Comparison of ENCODE assay signal across 8 mouse cellular contexts in genomic region chr3:101506179-101506578, GRCm38 (mm10).
DNase-seq lines count a peak whose midpoint lies in the region; ATAC-seq lines count a peak whose summit lies in the region.

No protein-coding gene starts in this region.

- H3K4me3 ChIP-seq in heart, embryonic 11.5 days (ENCODE audit: low read depth, low read length): no peak overlapping the region
- no peak overlapping the region for H3K4me3 ChIP-seq in kidney, embryonic 15.5 days (replicated peaks)
- H3K4me3 ChIP-seq in limb, embryonic 15.5 days: no peak overlapping the region

- 0 out of 2 replicates have a peak, but pooled peaks have one; percentile 48 for ATAC-seq in erythroblast, adult 5-6 weeks (replicated peaks; ENCODE audit: low FRiP score, poor library complexity, severe bottlenecking)
- no peak for ATAC-seq in heart, embryonic 11.5 days (replicated peaks; ENCODE audit: insufficient number of reproducible peaks, low FRiP score, low TSS enrichment)
- ATAC-seq in kidney, embryonic 15.5 days (replicated peaks; ENCODE audit: low FRiP score): peak; percentile 82
- peak; percentile 62 for ATAC-seq in limb, embryonic 15.5 days (ENCODE audit: insufficient number of reproducible peaks, low FRiP score, low TSS enrichment, low read depth)
- 0 out of 2 replicates have a peak, but pooled peaks have one; percentile 28 for ATAC-seq in monocyte, adult 5-6 weeks (replicated peaks; ENCODE audit: insufficient number of reproducible peaks, low FRiP score, low TSS enrichment, poor library complexity, severe bottlenecking)

- peak overlapping the region; percentile 39; the same call in 1 of the 2 replicates for H3K9ac ChIP-seq in heart, embryonic 11.5 days (ENCODE audit: low read depth, low read length)
- no peak overlapping the region for H3K9ac ChIP-seq in kidney, embryonic 15.5 days
- H3K9ac ChIP-seq in limb, embryonic 15.5 days: no peak overlapping the region

- peak overlapping the region; percentile 27 for H3K4me2 ChIP-seq in heart, embryonic 11.5 days
- no peak overlapping the region for H3K4me2 ChIP-seq in kidney, embryonic 15.5 days
- no peak overlapping the region for H3K4me2 ChIP-seq in limb, embryonic 15.5 days

- H3K4me1 ChIP-seq in heart, embryonic 11.5 days (ENCODE audit: control insufficient read depth, insufficient read depth, low read length): peaks cover 40% of the 10 kb centered on the region
- peaks cover 41% of the 10 kb centered on the region for H3K4me1 ChIP-seq in kidney, embryonic 15.5 days
- peaks cover 31% of the 10 kb centered on the region for H3K4me1 ChIP-seq in limb, embryonic 15.5 days

- no peaks in the 10 kb centered on the region for H3K27me3 ChIP-seq in heart, embryonic 11.5 days (ENCODE audit: control insufficient read depth, insufficient read depth, low read length)
- no peaks in the 10 kb centered on the region for H3K27me3 ChIP-seq in kidney, embryonic 15.5 days
- H3K27me3 ChIP-seq in limb, embryonic 15.5 days: no peaks in the 10 kb centered on the region

- no peaks in the 10 kb centered on the region for H3K36me3 ChIP-seq in heart, embryonic 11.5 days (ENCODE audit: control insufficient read depth, insufficient read depth, low read length)
- H3K36me3 ChIP-seq in kidney, embryonic 15.5 days: no peaks in the 10 kb centered on the region
- H3K36me3 ChIP-seq in limb, embryonic 15.5 days: no peaks in the 10 kb centered on the region

- 19% methylated on average over 5 of the region's 5 CpGs for WGBS in heart, embryonic 11.5 days (ENCODE audit: insufficient replicate concordance)
- WGBS in kidney, embryonic 15.5 days: 28% methylated on average over 5 of the region's 5 CpGs
- 34% methylated on average over 5 of the region's 5 CpGs for WGBS in limb, embryonic 15.5 days

- no peaks in the 10 kb centered on the region for H3K9me3 ChIP-seq in heart, embryonic 11.5 days (replicated peaks; ENCODE audit: control insufficient read depth, low read length)
- H3K9me3 ChIP-seq in kidney, embryonic 15.5 days (replicated peaks): no peaks in the 10 kb centered on the region
- no peaks in the 10 kb centered on the region for H3K9me3 ChIP-seq in limb, embryonic 15.5 days

- peak overlapping the region; percentile 85 for H3K27ac ChIP-seq in heart, embryonic 11.5 days (ENCODE audit: low read depth, low read length)
- H3K27ac ChIP-seq in kidney, embryonic 15.5 days: peak overlapping the region; percentile 86
- peak overlapping the region; percentile 43 for H3K27ac ChIP-seq in limb, embryonic 15.5 days

- DNase-seq in 416B (ENCODE audit: low read depth): peak; percentile 81
- DNase-seq in brain, adult 2 months (ENCODE audit: low read depth, low spot score): peak; percentile 96
- peak; percentile 52 to 74 for DNase-seq in spleen, postnatal 4 days (ENCODE audit: low spot score in 2 of 2)
